Mouse (Mus musculus): ENCODE measurements around the gene Vmn1r86.
"Not testable (repeated sequence)": the region's sequence is repeated elsewhere in the genome, so short reads cannot be mapped to it uniquely, and the experiment has no call there.

The Vmn1r86 gene

GRCm38 (mm10) chr7:13119817-13120216 is at the start of gene Vmn1r86:
Gene Vmn1r86, minus strand, starts transcription at chr7:13119917.
- no peak for DNase-seq (ENCODE audit: low read depth, low spot score)

- no peak for DNase-seq (ENCODE audit: low read depth, low spot score)
These were observed 39.6 kb upstream of the Vmn1r86 start, which contains the start of gene Vmn1r88 for GRCm38 (mm10) chr7:13159268-13159667. Gene Vmn1r88, plus strand, starts transcription at chr7:13159568.

- no peak for DNase-seq (ENCODE audit: low read depth, low spot score)
These were observed 20.3 kb upstream of the Vmn1r86 start, which contains the start of gene Vmn1r87 for GRCm38 (mm10) chr7:13140057-13140456. Gene Vmn1r87, minus strand, starts transcription at chr7:13140157.

- DNase-seq (ENCODE audit: low read depth, low spot score), result no peak
These were observed 17.6 kb upstream of the Vmn1r86 start for GRCm38 (mm10) chr7:13137340-13137739.

GRCm38 (mm10) chr7:13131856-13132255 is 12.1 kb upstream of the Vmn1r86 start:
- DNase-seq (ENCODE audit: low read depth, low spot score), result no peak

GRCm38 (mm10) chr7:13123554-13124153 is 3.9 kb upstream of the Vmn1r86 start:
- DNase-seq (ENCODE audit: low read depth, low spot score), result not testable (repeated sequence)

- no peak for DNase-seq (ENCODE audit: low read depth, low spot score)
These were observed 24.6 kb downstream of the Vmn1r86 start, which contains the start of gene Vmn1r85 for GRCm38 (mm10) chr7:13095073-13095472. Gene Vmn1r85, minus strand, starts transcription at chr7:13095173.

GRCm38 (mm10) chr7:13072293-13072692 is 47.4 kb downstream of the Vmn1r86 start:
- DNase-seq (ENCODE audit: low read depth, low spot score), result no peak

- not testable (repeated sequence) for DNase-seq (ENCODE audit: low read depth, low spot score)
These were observed 56.3 kb downstream of the Vmn1r86 start for GRCm38 (mm10) chr7:13063399-13063798.

- DNase-seq (ENCODE audit: low read depth, low spot score), result no peak
These were observed 60.2 kb downstream of the Vmn1r86 start for GRCm38 (mm10) chr7:13059536-13059935.

- DNase-seq (ENCODE audit: low read depth, low spot score), result no peak
These were observed 62.6 kb downstream of the Vmn1r86 start for GRCm38 (mm10) chr7:13056913-13057700.

- peak; percentile 70 for DNase-seq (ENCODE audit: low read depth, low spot score)
These were observed 65.3 kb downstream of the Vmn1r86 start, which contains the start of gene Mzf1 for GRCm38 (mm10) chr7:13054287-13055010. Gene Mzf1, minus strand, starts transcription at chr7:13054764.

- DNase-seq (ENCODE audit: low read depth, low spot score), result no peak
These were observed 65.8 kb downstream of the Vmn1r86 start for GRCm38 (mm10) chr7:13053961-13054286.

- DNase-seq (ENCODE audit: low read depth, low spot score), result no peak
These were observed 66.2 kb downstream of the Vmn1r86 start for GRCm38 (mm10) chr7:13053501-13053900.

- no peak for DNase-seq (ENCODE audit: low read depth, low spot score)
These were observed 66.7 kb downstream of the Vmn1r86 start for GRCm38 (mm10) chr7:13053001-13053400.
